In genomic region chr13:99284400-99285160, GRCm38 (mm10) we compare ENCODE assay signal across 10 mouse cellular contexts. TPM values are rescaled to one million over a fixed set of nuclear protein-coding genes. Genes with fewer than 3 reads are reported as not detected.
DNase-seq lines count a peak whose midpoint lies in the region; ATAC-seq lines count a peak whose summit lies in the region.
"Had no signal": no experiment of that assay in that cellular context is flagged by ENCODE, and none has a peak within 500 bp of the region (broad histone marks: within the 10 kb centered on the region; RNA-seq: fewer than 3 reads in every experiment).

No protein-coding gene starts in this region.

- no peak overlapping the region for H3K4me3 ChIP-seq in hindbrain, embryonic 10.5 days
- H3K4me3 ChIP-seq in kidney, embryonic 14.5 days (ENCODE audit: low read length): no peak overlapping the region
- no peak overlapping the region for H3K4me3 ChIP-seq in intestine, embryonic 16.5 days (ENCODE audit: low read length)
- H3K4me3 ChIP-seq: heart, embryonic 15.5 days; megakaryocyte, embryonic 14.5 days had no signal

- H3K36me3 ChIP-seq in hindbrain, embryonic 10.5 days: no peaks in the 10 kb centered on the region
- H3K36me3 ChIP-seq in kidney, embryonic 14.5 days (ENCODE audit: control insufficient read depth, insufficient read depth, low read length): no peaks in the 10 kb centered on the region
- no peaks in the 10 kb centered on the region for H3K36me3 ChIP-seq in intestine, embryonic 16.5 days (ENCODE audit: control insufficient read depth, insufficient read depth, low read length)
- H3K36me3 ChIP-seq: heart, embryonic 15.5 days had no signal

- WGBS in hindbrain, embryonic 10.5 days: 79% methylated on average over 21 of the region's 21 CpGs
- 88% methylated on average over 21 of the region's 21 CpGs for WGBS in kidney, embryonic 14.5 days
- 81% methylated on average over 21 of the region's 21 CpGs for WGBS in intestine, embryonic 16.5 days

- intact Hi-C loops in left cerebral cortex, postnatal 25 days (cut with DNase I): no loop called here

- no peaks in the 10 kb centered on the region for H3K9me3 ChIP-seq in hindbrain, embryonic 10.5 days
- no peaks in the 10 kb centered on the region for H3K9me3 ChIP-seq in kidney, embryonic 14.5 days (ENCODE audit: control insufficient read depth, low read length)
- H3K9me3 ChIP-seq in intestine, embryonic 16.5 days (ENCODE audit: control insufficient read depth, low read length): no peaks in the 10 kb centered on the region
- H3K9me3 ChIP-seq: heart, embryonic 15.5 days had no signal

- ATAC-seq in kidney, embryonic 14.5 days (ENCODE audit: low FRiP score, low TSS enrichment): no peak
- ATAC-seq in intestine, embryonic 16.5 days: no peak

- no peak overlapping the region for H3K4me2 ChIP-seq in kidney, embryonic 14.5 days (replicated peaks; ENCODE audit: low read depth, low read length)
- H3K4me2 ChIP-seq in intestine, embryonic 16.5 days (ENCODE audit: low read depth, low read length): no peak overlapping the region
- H3K4me2 ChIP-seq: heart, embryonic 15.5 days had no signal

- H3K27ac ChIP-seq in hindbrain, embryonic 10.5 days: peak overlapping the region; percentile 45
- no peak overlapping the region for H3K27ac ChIP-seq in kidney, embryonic 14.5 days (ENCODE audit: low read depth, low read length)
- H3K27ac ChIP-seq in intestine, embryonic 16.5 days (ENCODE audit: low read length): no peak overlapping the region
- H3K27ac ChIP-seq: heart, embryonic 15.5 days had no signal

- peak; percentile 12 for DNase-seq in embryo, embryonic 10.5 days (ENCODE audit: low spot score)
- no peak for DNase-seq in embryo, embryonic 9.5 days (ENCODE audit: extremely low spot score)
- no peak for DNase-seq in hindbrain, embryonic 10.5 days (ENCODE audit: low spot score)
- DNase-seq in left cerebral cortex, postnatal 25 days (ENCODE audit: low spot score in 2 of 2): peak; percentile 59 to 76
- DNase-seq in right cerebral cortex, postnatal 25 days: peak; percentile 46
- DNase-seq in kidney, postnatal 36 days: no peak

- no peaks in the 10 kb centered on the region for H3K27me3 ChIP-seq in hindbrain, embryonic 10.5 days (ENCODE audit: insufficient read depth, poor library complexity, severe bottlenecking)
- H3K27me3 ChIP-seq in kidney, embryonic 14.5 days (ENCODE audit: control insufficient read depth, insufficient read depth, low read length): no peaks in the 10 kb centered on the region
- H3K27me3 ChIP-seq in intestine, embryonic 16.5 days (replicated peaks; ENCODE audit: control insufficient read depth, insufficient read depth, low read length): no peaks in the 10 kb centered on the region
- H3K27me3 ChIP-seq: heart, embryonic 15.5 days had no signal

- H3K4me1 ChIP-seq in hindbrain, embryonic 10.5 days (replicated peaks): peaks cover 17% of the 10 kb centered on the region
- H3K4me1 ChIP-seq in kidney, embryonic 14.5 days (ENCODE audit: control insufficient read depth, insufficient read depth, low read length): 0 out of 2 replicates have a peak, but pooled peaks cover 5% of the 10 kb centered on the region
- H3K4me1 ChIP-seq in intestine, embryonic 16.5 days (ENCODE audit: control insufficient read depth, insufficient read depth, low read length): no peaks in the 10 kb centered on the region
- H3K4me1 ChIP-seq: megakaryocyte, embryonic 14.5 days had no signal

- no peak overlapping the region for H3K9ac ChIP-seq in kidney, embryonic 14.5 days (ENCODE audit: low read depth, low read length)
- H3K9ac ChIP-seq in intestine, embryonic 16.5 days (ENCODE audit: low read depth, low read length): no peak overlapping the region
- H3K9ac ChIP-seq: heart, embryonic 15.5 days had no signal

RNA-seq across cellular contexts. Expression of gene Ptcd2, which starts 59.9 kb away (rescaled TPM):
- polyA plus RNA-seq in hindbrain, embryonic 10.5 days (2016; fragmentation: Nextera tagmentation; extraction: Ambion mirVana): 50.2 and 51.8 TPM in 2 replicates
- total RNA-seq in left cerebral cortex, postnatal 25 days (2021): 10 to 100 TPM; 35.6 to 35.7 TPM
- 57.5 and 59.1 TPM in 2 replicates for polyA plus RNA-seq in kidney, embryonic 14.5 days (2014; fragmentation: Nextera tagmentation; extraction: Ambion mirVana)
- 59.4 and 63.4 TPM in 2 replicates for polyA plus RNA-seq in intestine, embryonic 16.5 days (2015; fragmentation: Nextera tagmentation; extraction: Ambion mirVana)

Comparison
In these comparisons a context has a peak if more than half of its experiments do, and no peak if none do; other contexts are left out.
1. DNase-seq: peak in embryo, embryonic 10.5 days (single experiment), left cerebral cortex, postnatal 25 days (2 of 2) and right cerebral cortex, postnatal 25 days (single experiment); none in embryo, embryonic 9.5 days (single experiment), hindbrain, embryonic 10.5 days (single experiment) and kidney, postnatal 36 days (0 of 2).